Mouse (Mus musculus) stomach, embryonic 16.5 days (tissue): ENCODE data around the gene Dnajc19. TPM values are rescaled to one million over a fixed set of nuclear protein-coding genes. Genes with fewer than 3 reads are reported as not detected.

Experiments
- ATAC-seq: fragments of 200-750 bp; cut with Nextera tagmentation; 2 replicates; pipeline ENCODE4 v1.8.0; 2017; ENCODE audit warnings: moderate number of reproducible peaks, moderate TSS enrichment; ENCODE audit not compliant: insufficient read depth, low FRiP score
- H3K27ac ChIP-seq: fragments of 300-500 bp; sonication (generic); 2 replicates; pipeline ENCODE4 v1.5.1; 2014; ENCODE audit warnings: low read length
- H3K27me3 ChIP-seq: fragments of 300-500 bp; sonication (generic); 2 replicates; pipeline ENCODE4 v1.6.1; 2014; ENCODE audit warnings: low read length, control low read depth, mixed read lengths; ENCODE audit not compliant: control insufficient read depth, insufficient read depth
- H3K36me3 ChIP-seq: fragments of 300-500 bp; sonication (generic); 2 replicates; pipeline ENCODE4 v1.6.1; 2014; ENCODE audit warnings: low read length; ENCODE audit not compliant: control insufficient read depth, insufficient read depth
- H3K4me1 ChIP-seq: fragments of 300-500 bp; sonication (generic); 2 replicates; pipeline ENCODE4 v1.6.1; 2014; ENCODE audit warnings: low read length, control low read depth, mixed read lengths; ENCODE audit not compliant: control insufficient read depth, insufficient read depth
- H3K4me2 ChIP-seq: fragments of 300-500 bp; sonication (generic); 2 replicates; pipeline ENCODE4 v1.6.1; 2014; ENCODE audit warnings: low read depth, low read length, mixed read lengths
- H3K4me3 ChIP-seq: fragments of 300-500 bp; sonication (generic); replicated peaks from 2 replicates; pipeline ENCODE4 v1.5.1; 2014; ENCODE audit warnings: mild to moderate bottlenecking, low read length
- H3K9ac ChIP-seq: fragments of 300-500 bp; sonication (generic); 2 replicates; pipeline ENCODE4 v1.6.1; 2014; ENCODE audit warnings: low read length
- H3K9me3 ChIP-seq: fragments of 300-500 bp; sonication (generic); replicated peaks from 2 replicates; pipeline ENCODE4 v1.6.1; 2016; ENCODE audit warnings: low read length, control low read depth; ENCODE audit not compliant: control insufficient read depth
- whole genome bisulfite sequencing: fragments of 180-500 bp; shearing (Covaris S2); extraction: QIAGEN DNeasy Blood & Tissue Kit; methylation state at CpG from one replicate; pipeline ENCODE4 v1.1.7; 2014; 5-methylcytosine and 5-hydroxymethylcytosine counted together
- polyA plus RNA-seq: library from polyadenylated mRNA; unstranded; fragments of >200 nt; fragmentation: Nextera tagmentation; extraction: Ambion mirVana; gene quantifications from 2 replicates; pipeline ENCODE4 v1.2.1, GENCODE M21; 2015

Dnajc19 gene
- polyA plus RNA-seq, 1 experiment from 2014 or later: 127 TPM

- Histone ChIP-seq H3K9me3 (no peaks in the 10 kb centered on the region), H3K4me1 (no peaks in the 10 kb centered on the region), H3K36me3 (no peaks in the 10 kb centered on the region), H3K4me2 (no peak overlapping the region), H3K9ac (no peak overlapping the region), H3K4me3 (no peak overlapping the region), H3K27me3 (no peaks in the 10 kb centered on the region), H3K27ac (no peak overlapping the region)
- ATAC-seq: no peak
- 48% methylated on average over 6 of the region's 6 CpGs for WGBS
Observed at GRCm38 (mm10) chr3:34008191-34008590, 72.9 kb downstream of the Dnajc19 start.

GRCm38 (mm10) chr3:34007611-34008010 lies 73.5 kb downstream of the Dnajc19 start:
- Histone ChIP-seq H3K4me1 (no peaks in the 10 kb centered on the region), H3K27ac (no peak overlapping the region), H3K4me3 (no peak overlapping the region), H3K27me3 (no peaks in the 10 kb centered on the region), H3K4me2 (no peak overlapping the region), H3K9ac (no peak overlapping the region), H3K9me3 (no peaks in the 10 kb centered on the region), H3K36me3 (no peaks in the 10 kb centered on the region)
- 50% methylated on average over 4 of the region's 4 CpGs for WGBS
- ATAC-seq: no peak

- 45% methylated on average over 3 of the region's 3 CpGs for WGBS
- no peak overlapping the region for H3K9ac ChIP-seq
- ATAC-seq: no peak
- no peaks in the 10 kb centered on the region for H3K4me1 ChIP-seq
- H3K27ac ChIP-seq: no peak overlapping the region
- H3K36me3 ChIP-seq: no peaks in the 10 kb centered on the region
- no peak overlapping the region for H3K4me2 ChIP-seq
- no peaks in the 10 kb centered on the region for H3K27me3 ChIP-seq
- H3K4me3 ChIP-seq: no peak overlapping the region
- H3K9me3 ChIP-seq: no peaks in the 10 kb centered on the region
Observed at GRCm38 (mm10) chr3:34006824-34007223, 74.3 kb downstream of the Dnajc19 start.

- WGBS: 51% methylated on average over 2 of the region's 2 CpGs
- H3K27me3 ChIP-seq: no peaks in the 10 kb centered on the region
- no peaks in the 10 kb centered on the region for H3K36me3 ChIP-seq
- no peaks in the 10 kb centered on the region for H3K4me1 ChIP-seq
- H3K27ac ChIP-seq: no peak overlapping the region
- no peak overlapping the region for H3K4me2 ChIP-seq
- no peak overlapping the region for H3K9ac ChIP-seq
- no peaks in the 10 kb centered on the region for H3K9me3 ChIP-seq
- ATAC-seq: no peak
- no peak overlapping the region for H3K4me3 ChIP-seq
Observed at GRCm38 (mm10) chr3:34006301-34006700, 74.8 kb downstream of the Dnajc19 start.

Other genes starting within 250 kb of the Dnajc19 start
- gene Ccdc39, start 237.0 kb downstream of the Dnajc19 start, polyA plus RNA-seq: 2.8 and 2.9 TPM in 2 replicates
- 43.4 and 48.5 TPM in 2 replicates for gene Fxr1, start 61.4 kb downstream of the Dnajc19 start, polyA plus RNA-seq